Mouse (Mus musculus) bone marrow macrophage, adult 2 months (primary cell): ENCODE results near the gene Esrrg.

Experiments used
- CTCF ChIP-seq: IDR thresholded peaks from 2 replicates; pipeline ENCODE4 v1.5.1; 2012; ENCODE audit warnings: low read depth, mild to moderate bottlenecking, low read length, moderate library complexity
- POLR2A ChIP-seq: IDR thresholded peaks from 2 replicates; pipeline ENCODE4 v1.6.1; 2012; ENCODE audit warnings: mild to moderate bottlenecking, low read depth, low read length, borderline replicate concordance

DNA sequence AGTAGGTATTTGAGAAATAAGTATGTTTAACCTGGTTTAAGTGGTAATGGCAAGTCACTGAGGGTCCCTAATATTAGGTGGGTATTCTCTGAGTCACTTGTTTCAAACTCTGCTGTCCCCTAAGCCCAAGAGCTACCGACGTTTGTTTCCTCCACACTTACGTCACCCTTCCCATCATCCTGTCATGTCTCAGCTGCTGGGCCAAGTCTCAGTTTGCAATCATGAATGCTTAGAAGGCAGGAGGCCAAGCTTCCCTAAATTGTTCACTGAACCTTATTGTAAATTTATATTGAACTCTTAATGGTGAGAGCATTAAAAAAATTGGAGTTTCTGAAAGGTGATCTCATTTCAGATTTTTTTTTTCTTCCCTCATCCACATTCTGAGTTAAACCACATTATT lies 322.6 kb downstream of the Esrrg start:
- TF ChIP-seq POLR2A = no peak
- no peak for TF ChIP-seq CTCF
